Mouse (Mus musculus) frontal cortex, adult 2 months (tissue): ENCODE measurements around the gene Mzt1. TPM values are rescaled to one million over a fixed set of nuclear protein-coding genes. Genes with fewer than 3 reads are reported as not detected.

Source experiments
- DNase-seq, 2 experiments: peaks; one replicate each; pipeline ENCODE4 v3.0.0; 2022; ENCODE audit warnings: low spot score in 1 of 2; ENCODE audit errors: extremely low spot score in 1 of 2
- polyA plus RNA-seq: library from polyadenylated mRNA; depleted of rRNA; stranded (reverse); fragments of >200 nt; gene quantifications from 2 replicates; pipeline ENCODE4 v1.2.3, GENCODE M21; 2012; rRNA removed

The Mzt1 gene
- polyA plus RNA-seq, 1 experiment: 71.4 TPM

DNA sequence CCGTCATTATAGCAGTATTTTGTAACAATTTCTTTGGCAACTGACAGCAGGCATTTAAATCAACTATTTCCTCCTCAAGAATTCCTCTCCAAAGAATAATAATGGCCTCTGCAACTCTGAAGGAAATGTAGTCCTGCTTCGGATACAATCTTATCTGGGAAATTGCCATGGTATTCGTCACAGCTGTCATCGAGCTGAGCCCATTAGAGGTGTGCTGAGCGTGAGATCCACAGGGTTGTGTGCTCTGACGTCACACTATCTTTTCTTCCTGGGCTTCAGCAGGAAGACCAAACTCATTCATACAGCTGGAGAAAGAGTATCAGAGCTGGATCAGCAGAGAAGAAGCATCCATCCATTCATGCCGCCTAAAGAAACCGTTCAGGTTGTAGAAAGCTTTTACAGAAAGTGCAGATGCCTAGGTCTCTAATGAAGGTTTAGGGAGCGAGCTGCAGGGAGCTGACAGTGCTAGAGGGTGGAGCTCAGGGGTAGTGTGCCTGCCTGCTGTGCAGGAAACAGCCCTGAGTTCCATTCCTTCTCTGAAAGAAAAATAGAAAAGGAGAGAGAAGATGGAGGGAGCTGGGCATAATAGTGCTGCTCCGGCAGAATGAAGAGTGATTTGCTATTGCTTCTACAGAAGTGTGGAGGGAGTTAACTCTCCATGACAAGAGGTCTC lies 26.7 kb downstream of the Mzt1 start:
- DNase-seq: no peak

DNA sequence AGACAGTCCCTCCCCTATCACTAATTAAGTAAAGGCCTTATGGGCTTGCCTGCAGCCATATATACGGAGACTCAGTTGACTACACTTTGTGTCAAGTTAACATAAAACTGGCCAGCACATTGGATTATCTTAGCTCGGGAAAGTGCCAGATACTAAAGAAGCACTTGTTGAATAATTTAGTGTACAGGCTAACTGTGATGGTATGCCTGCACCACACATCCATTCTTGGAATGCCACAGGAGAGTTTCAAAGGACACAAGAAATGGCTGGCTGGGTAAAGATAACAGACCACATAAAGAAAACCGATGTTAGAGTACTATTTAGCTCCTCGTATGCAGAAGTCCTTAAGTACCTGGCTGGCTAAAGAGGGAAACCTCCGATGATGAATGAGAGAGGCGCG lies 27.2 kb downstream of the Mzt1 start:
- no peak for DNase-seq

DNA sequence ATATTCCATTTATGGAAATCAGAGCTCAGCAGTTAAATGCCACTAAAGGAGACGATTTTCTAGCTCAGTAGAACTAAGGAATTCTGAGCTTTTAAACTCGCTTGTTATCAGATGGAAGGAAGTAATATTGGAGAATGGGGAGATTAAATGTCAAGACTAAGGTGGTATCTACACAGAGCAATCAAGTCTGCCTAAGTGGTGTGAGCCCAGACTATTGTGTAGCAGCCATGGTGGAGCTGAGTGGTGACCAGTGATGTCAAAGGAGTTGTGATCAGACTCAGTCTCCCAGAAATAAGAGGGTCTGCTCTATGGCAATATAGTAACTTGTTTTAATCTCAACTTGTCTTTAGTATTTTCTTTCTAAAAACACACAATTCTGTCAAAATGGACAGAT lies 35.0 kb downstream of the Mzt1 start:
- DNase-seq: no peak

DNA sequence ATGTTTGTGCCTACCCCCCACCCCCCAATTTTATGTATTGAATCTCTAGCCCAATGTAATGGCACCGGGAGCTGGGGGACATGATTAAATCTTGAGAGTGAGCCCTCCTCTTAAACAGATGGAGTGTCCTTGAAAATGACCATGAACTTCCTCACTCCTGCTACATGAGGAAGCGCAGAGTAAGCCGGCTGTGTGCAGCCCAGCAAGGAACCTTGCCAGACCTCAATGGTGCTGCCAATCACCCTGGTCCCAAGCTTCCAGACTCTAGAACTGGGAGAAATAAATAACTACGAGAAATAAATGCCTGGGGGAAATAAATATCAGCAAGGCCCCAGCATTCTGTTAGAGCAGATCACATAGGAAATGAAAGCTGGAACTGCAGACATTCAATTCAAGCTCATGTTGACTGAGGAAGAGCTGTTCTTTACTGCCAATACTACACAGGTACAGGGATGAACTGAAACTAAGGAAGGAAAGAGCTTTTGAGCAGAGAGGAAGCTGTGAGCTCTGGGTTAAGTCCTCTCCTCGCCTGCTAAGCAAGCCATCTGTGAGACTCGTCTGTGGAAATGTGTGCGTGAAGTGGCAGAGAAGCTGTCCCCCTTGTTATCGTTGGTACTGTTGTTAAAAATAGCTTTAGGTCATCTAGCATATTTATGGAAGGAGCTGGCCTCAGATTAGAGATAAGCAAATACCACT lies 35.6 kb downstream of the Mzt1 start:
- peak in 1 of 2 experiments; percentile 5 for DNase-seq

DNA sequence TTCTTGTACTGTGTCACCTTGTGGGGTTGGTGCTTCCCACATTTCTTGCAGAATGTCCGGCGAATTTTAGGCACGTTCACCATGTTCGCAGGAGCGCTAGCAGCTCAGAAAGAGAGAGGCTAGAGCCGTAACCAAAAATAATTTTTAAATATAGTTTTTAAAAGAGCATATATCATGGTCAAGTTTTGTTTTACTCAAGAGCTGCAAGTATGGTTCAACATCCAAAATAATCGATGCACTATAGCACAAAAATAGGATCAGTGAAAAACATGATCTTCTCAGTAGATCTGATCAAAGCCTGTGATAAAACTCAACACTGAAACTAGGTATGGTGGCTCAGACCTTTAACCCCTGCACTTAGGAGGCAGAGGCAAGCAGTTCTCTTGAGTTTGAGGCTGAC lies 51.7 kb downstream of the Mzt1 start, which contains the start of gene Rpl36a-ps1:
Gene Rpl36a-ps1 (minus strand): TSS at position 101 of the 400 bp plus-strand sequence.
- DNase-seq: no peak

DNA sequence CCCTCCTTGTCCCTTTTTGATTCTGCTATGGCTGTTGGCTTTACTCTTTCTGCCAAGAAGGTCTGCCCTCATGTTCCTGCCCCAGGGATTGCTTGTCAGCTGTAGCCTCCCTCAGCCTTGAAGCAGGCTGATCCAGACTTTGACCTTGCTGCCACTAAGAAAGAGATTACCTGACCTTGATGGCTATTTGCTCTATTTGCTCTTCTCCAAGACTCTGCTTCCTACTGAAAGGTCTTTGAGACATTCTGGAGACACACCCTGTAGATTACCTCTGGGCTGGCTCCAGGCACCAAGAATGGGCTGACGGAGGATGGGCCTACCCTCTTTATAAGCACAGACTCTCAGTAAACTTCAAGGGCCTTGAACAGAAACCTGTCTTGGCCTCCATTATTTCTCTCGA lies 53.5 kb downstream of the Mzt1 start:
- DNase-seq: no peak

DNA sequence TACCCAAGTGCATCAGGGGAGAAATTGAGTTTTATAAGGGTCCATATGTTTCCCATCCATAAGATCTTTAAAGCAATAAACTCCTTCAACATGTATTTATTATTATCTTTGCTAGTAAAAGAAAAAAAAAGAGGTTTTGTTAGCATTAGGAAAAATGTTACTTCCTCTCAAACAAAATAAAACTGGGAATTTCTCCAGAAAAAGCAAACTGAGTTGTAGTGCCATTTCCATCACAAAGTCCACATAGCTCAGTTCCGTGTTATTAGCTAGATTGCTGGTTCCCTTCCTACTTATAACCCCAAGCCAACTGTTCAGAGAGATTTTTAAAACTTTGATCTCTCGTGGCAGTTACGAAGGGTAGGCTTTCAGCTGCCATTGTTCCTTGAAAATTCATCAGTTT lies 55.3 kb downstream of the Mzt1 start:
- no peak for DNase-seq

DNA sequence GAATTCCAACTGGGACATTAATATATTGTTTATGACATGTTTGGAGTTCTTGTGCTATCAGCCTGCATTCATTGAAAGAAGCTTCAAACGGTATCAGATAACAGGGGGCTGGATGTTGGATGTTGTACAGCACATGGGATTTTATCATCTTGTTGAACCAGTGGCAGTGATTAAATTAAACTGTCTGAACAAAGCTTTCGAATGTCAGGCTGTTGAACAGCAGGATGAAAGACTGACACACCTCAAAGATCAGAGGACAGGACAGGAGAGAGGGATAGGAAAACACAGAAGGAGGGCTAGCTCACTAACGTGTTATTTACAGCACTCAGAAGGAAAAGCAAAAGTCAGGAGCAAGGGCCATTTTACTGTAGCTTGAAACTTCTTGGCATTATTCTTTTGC lies 56.1 kb downstream of the Mzt1 start:
- no peak for DNase-seq

Other genes with a start within 250 kb of the Mzt1 start
- 2.4 and 3.1 TPM in 2 replicates for gene Rpl36a-ps1, start 51.8 kb downstream of the Mzt1 start, polyA plus RNA-seq
- 3.3 and 3.6 TPM in 2 replicates for gene Bora, start 88 bp upstream of the Mzt1 start, polyA plus RNA-seq
- 8.2 and 8.9 TPM in 2 replicates for gene Pibf1, start 53.3 kb upstream of the Mzt1 start, polyA plus RNA-seq
- 12.3 and 13.7 TPM in 2 replicates for gene Dis3, start 53.6 kb upstream of the Mzt1 start, polyA plus RNA-seq